Mouse (Mus musculus) midbrain, embryonic 16.5 days (tissue): ENCODE measurements at regions not wholly inside any gene's neighbourhood (a gene's known extent, or its start where the extent isn't known, plus 50 kb on each side); places are given as distances from the start of the nearest gene placed in this dataset.

Experiments
- ATAC-seq: fragments of 200-750 bp; cut with Nextera tagmentation; 2 replicates; pipeline ENCODE4 v1.8.0; 2017; ENCODE audit warnings: moderate TSS enrichment
- H3K27ac ChIP-seq: fragments of 300-500 bp; sonication (generic); 2 replicates; pipeline ENCODE4 v1.5.1; 2014; ENCODE audit warnings: mild to moderate bottlenecking, low read length, mixed read lengths
- H3K27me3 ChIP-seq: fragments of 300-500 bp; sonication (generic); 2 replicates; pipeline ENCODE4 v1.6.1; 2014; ENCODE audit warnings: low read depth, low read length, mixed read lengths; ENCODE audit not compliant: control insufficient read depth, insufficient read depth
- H3K36me3 ChIP-seq: fragments of 300-500 bp; sonication (generic); 2 replicates; pipeline ENCODE4 v1.6.1; 2014; ENCODE audit warnings: mild to moderate bottlenecking, low read length, moderate library complexity, mixed read lengths; ENCODE audit not compliant: control insufficient read depth, insufficient read depth
- H3K4me1 ChIP-seq: fragments of 300-500 bp; sonication (generic); 2 replicates; pipeline ENCODE4 v1.6.1; 2014; ENCODE audit warnings: mild to moderate bottlenecking, low read length, mixed read lengths; ENCODE audit not compliant: control insufficient read depth, insufficient read depth
- H3K4me2 ChIP-seq: fragments of 300-500 bp; sonication (generic); 2 replicates; pipeline ENCODE4 v1.6.1; 2014; ENCODE audit warnings: mild to moderate bottlenecking, low read length, mixed read lengths
- H3K4me3 ChIP-seq: fragments of 300-500 bp; sonication (generic); 2 replicates; pipeline ENCODE4 v1.5.1; 2014; ENCODE audit warnings: low read depth, mild to moderate bottlenecking, low read length, moderate library complexity, mixed read lengths
- H3K9ac ChIP-seq: fragments of 300-500 bp; sonication (generic); 2 replicates; pipeline ENCODE4 v1.6.1; 2014; ENCODE audit warnings: low read depth, low read length, mixed read lengths
- H3K9me3 ChIP-seq: fragments of 300-500 bp; sonication (generic); replicated peaks from 2 replicates; pipeline ENCODE4 v1.6.1; 2014; ENCODE audit warnings: mild to moderate bottlenecking, low read length, mixed read lengths; ENCODE audit not compliant: control insufficient read depth, poor library complexity, severe bottlenecking
- WGBS: fragments of 180-500 bp; shearing (Covaris S2); extraction: QIAGEN DNeasy Blood & Tissue Kit; methylation state at CpG from one replicate; pipeline ENCODE4 v1.1.7; 2014; 5-methylcytosine and 5-hydroxymethylcytosine counted together

DNA sequence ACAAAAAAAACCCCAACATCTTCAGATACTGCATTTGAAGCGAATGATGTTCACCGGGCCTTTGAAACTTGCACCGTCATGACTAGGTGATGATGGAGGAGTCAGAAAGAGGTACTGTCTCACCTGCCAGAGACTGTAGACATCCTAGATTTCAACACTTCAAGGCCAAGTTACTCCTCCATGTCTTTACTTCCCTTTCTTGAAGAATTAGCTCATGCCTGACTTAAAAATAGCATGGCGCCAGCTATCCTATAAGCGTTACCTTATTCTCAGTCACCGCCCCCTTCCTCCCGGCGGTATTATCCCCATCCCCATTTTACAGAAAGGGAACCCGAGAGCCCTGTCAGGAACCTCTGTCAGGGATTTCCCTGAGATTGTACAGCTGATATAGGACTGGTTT lies 374.4 kb upstream of the Gm10131 start:
- H3K4me3 ChIP-seq: no peak overlapping the region
- H3K27ac ChIP-seq: no peak overlapping the region
- no peaks in the 10 kb centered on the region for H3K4me1 ChIP-seq
- WGBS: 95% methylated on average over 9 of the region's 9 CpGs
- H3K9me3 ChIP-seq: no peaks in the 10 kb centered on the region
- H3K27me3 ChIP-seq: no peaks in the 10 kb centered on the region
- ATAC-seq: no peak
- H3K36me3 ChIP-seq: no peaks in the 10 kb centered on the region
- H3K9ac ChIP-seq: no peak overlapping the region
- no peak overlapping the region for H3K4me2 ChIP-seq

DNA sequence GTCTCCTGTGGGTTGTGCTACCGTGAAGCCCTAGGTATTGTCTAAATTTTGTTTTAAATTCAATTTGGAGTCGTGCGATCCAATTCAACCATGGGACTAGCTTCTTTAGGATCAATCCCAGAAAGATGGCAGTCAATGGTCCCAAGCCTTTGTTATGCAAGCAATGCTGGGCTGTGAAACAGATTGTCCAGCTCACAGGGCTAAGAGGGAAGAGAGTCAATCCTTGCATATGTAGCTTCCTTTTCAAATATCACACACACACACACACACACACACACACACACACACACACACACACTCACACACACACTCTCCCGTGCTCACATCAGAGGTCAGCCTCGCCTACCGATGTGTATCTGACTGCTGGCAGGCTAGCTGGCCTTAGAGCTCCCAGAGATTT lies 373.8 kb upstream of the Gm10131 start:
- Histone ChIP-seq H3K27me3 (no peaks in the 10 kb centered on the region), H3K4me2 (no peak overlapping the region), H3K9ac (no peak overlapping the region), H3K9me3 (no peaks in the 10 kb centered on the region), H3K36me3 (no peaks in the 10 kb centered on the region), H3K27ac (no peak overlapping the region), H3K4me3 (no peak overlapping the region), H3K4me1 (no peaks in the 10 kb centered on the region)
- WGBS: 86% methylated on average over 6 of the region's 6 CpGs
- ATAC-seq: no peak; the same call in 1 of the 2 replicates

DNA sequence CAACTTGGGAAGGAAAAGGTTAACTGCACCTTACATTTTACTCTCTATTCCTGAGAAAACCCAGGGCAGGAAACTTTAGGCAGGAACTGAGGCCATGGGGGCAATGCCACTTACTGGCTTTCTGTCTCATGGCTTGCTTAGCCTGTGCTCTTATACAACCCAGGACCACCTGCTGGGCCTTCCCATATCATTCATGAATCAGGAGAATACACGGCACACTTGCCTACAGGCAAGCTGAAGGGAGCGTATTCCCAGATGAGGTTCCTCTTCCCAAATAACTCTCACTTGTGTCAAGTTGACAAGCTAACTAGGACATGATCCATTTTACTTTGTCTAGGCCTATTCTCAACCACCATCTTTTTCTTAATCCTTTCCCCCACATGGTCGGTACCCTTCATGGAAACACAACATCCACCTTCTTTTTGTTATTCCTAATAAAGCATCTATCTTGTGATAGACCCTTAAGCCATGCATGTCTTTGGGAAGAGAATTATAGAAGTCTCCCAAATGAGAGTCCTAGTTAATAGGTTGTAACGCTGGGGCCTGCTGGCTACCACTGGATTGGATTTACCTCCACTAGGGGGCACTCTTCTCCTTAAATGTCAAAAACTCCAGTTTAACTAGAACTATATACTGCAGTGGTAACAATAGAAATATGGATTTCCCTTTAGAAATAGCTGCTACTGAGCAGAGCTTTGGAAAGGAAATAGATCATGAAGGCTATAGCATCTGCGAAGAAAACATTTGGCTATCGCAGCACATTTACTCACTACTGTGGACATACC lies 373.2 kb upstream of the Gm10131 start:
- no peaks in the 10 kb centered on the region for H3K27me3 ChIP-seq
- no peaks in the 10 kb centered on the region for H3K9me3 ChIP-seq
- 69% methylated on average over 6 of the region's 6 CpGs for WGBS
- H3K9ac ChIP-seq: no peak overlapping the region
- no peak; the same call in 1 of the 2 replicates for ATAC-seq
- H3K4me2 ChIP-seq: no peak overlapping the region
- H3K27ac ChIP-seq: no peak overlapping the region
- H3K36me3 ChIP-seq: no peaks in the 10 kb centered on the region
- H3K4me1 ChIP-seq: no peaks in the 10 kb centered on the region
- no peak overlapping the region for H3K4me3 ChIP-seq

DNA sequence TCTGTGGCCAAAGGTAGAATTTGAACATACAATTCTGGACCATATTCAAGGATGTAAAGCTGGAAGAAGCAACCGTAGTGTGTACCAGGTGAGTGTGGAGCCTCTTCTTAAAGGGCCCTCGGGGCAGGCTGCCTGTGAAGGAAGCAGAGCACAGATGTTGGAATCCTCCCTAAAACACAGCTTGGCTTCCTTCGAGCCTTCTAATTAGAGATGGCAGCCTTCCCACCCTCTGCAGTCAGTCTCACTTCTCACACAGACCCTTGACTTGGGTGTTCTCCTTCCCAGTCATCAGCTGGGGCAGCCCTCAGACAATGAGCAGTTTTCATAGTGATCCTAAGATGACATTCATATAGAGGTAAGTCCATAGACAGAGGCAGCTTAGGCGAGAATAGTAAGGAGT lies 371.7 kb upstream of the Gm10131 start:
- 65% methylated on average over 4 of the region's 4 CpGs for whole genome bisulfite sequencing
- no peaks in the 10 kb centered on the region for H3K9me3 ChIP-seq
- H3K27me3 ChIP-seq: no peaks in the 10 kb centered on the region
- H3K4me2 ChIP-seq: no peak overlapping the region
- H3K36me3 ChIP-seq: no peaks in the 10 kb centered on the region
- H3K27ac ChIP-seq: no peak overlapping the region
- no peak for ATAC-seq
- H3K4me1 ChIP-seq: no peaks in the 10 kb centered on the region
- H3K4me3 ChIP-seq: no peak overlapping the region
- H3K9ac ChIP-seq: no peak overlapping the region

DNA sequence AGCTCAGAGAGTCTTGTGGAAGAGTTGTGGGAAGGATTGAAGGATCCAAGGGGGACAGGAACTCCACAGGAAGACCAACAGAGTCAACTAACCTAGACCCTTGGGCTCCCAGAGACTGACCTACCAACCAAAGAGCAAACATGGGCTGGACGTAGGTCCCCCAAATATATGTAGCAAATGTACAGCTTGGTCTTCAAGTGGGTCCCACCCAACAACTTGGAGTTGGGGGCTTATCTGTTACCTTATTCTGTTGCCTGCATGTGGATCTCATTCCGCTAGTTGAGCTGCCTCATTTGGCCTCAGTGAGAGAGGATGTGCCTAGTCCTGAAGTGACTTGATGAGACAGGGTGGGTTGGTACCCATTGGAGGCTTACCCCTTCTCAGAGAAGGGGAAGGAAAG lies 371.1 kb upstream of the Gm10131 start:
- Histone ChIP-seq H3K4me3 (no peak overlapping the region), H3K27me3 (no peaks in the 10 kb centered on the region), H3K9ac (no peak overlapping the region), H3K36me3 (no peaks in the 10 kb centered on the region), H3K27ac (no peak overlapping the region), H3K9me3 (no peaks in the 10 kb centered on the region), H3K4me2 (no peak overlapping the region), H3K4me1 (no peaks in the 10 kb centered on the region)
- 96% methylated on average over 2 of the region's 2 CpGs for WGBS
- ATAC-seq: no peak

DNA sequence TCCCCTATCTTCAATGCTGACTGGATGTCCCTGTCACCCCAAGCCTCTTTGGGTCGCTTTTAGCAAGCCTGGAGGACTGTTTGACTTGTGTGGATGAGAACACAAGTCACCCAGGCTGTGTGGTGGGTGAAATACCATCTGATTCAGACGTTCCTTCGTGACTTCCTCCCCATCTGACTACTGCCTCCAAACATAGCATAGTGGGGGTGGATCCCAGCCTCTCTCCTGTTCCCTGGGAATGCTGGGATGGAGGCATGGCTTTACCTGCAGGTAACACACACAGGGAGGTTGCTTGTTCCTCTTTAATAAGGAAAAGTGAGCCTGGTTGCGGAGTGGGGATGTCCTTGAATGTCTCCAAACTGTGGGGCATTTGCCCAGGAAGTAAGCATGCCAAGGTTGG lies 369.0 kb upstream of the Gm10131 start:
- H3K27me3 ChIP-seq: no peaks in the 10 kb centered on the region
- no peaks in the 10 kb centered on the region for H3K4me1 ChIP-seq
- no peak overlapping the region for H3K9ac ChIP-seq
- no peak for ATAC-seq
- no peak overlapping the region for H3K4me3 ChIP-seq
- no peak overlapping the region for H3K4me2 ChIP-seq
- no peaks in the 10 kb centered on the region for H3K36me3 ChIP-seq
- H3K9me3 ChIP-seq: no peaks in the 10 kb centered on the region
- H3K27ac ChIP-seq: no peak overlapping the region
- WGBS: 85% methylated on average over 4 of the region's 4 CpGs

DNA sequence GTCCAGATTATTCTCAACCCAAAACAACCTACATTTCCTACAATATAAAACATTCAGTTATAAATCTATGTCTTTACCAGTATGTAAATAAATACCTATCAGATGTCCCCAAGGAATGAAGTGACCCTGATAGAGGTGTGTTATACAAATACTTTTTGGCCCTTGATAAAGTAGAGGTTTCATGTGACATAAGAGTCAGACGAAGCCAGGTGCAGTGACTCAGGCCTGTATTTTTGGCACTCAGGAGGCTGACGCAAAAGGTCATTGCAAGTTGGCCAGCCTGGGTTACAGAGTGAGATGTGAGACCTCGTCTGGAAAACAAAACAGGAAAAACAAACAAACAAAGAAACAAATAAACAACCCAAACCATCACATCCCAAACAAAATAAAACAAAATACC lies 367.4 kb upstream of the Gm10131 start:
- H3K4me1 ChIP-seq: peaks cover 2% of the 10 kb centered on the region
- H3K36me3 ChIP-seq: no peaks in the 10 kb centered on the region
- no peaks in the 10 kb centered on the region for H3K27me3 ChIP-seq
- H3K9me3 ChIP-seq: no peaks in the 10 kb centered on the region
- WGBS: 80% methylated on average over 3 of the region's 3 CpGs
- no peak overlapping the region for H3K4me2 ChIP-seq
- H3K27ac ChIP-seq: no peak overlapping the region
- H3K9ac ChIP-seq: no peak overlapping the region
- no peak for ATAC-seq
- no peak overlapping the region for H3K4me3 ChIP-seq

DNA sequence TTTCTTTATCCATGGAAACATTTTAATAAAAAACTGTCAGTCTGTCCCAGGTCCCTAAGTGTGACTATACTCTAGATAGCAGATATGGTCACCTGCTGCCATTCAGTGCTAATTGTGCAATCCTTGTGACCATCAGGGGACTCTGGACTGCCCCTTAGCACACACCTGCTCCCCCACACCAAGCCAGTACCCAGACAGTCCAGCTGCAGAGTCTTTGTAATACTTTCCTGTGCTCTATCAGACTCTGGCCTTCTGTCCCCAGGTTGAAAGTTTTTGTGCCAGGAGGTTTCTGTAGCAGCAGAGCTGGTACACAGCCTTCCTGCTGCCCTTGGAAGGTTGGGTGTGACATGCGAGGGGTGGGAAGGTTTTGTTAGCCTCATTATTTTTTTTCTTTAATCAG lies 366.9 kb upstream of the Gm10131 start:
- Histone ChIP-seq H3K27me3 (no peaks in the 10 kb centered on the region), H3K9ac (no peak overlapping the region), H3K4me2 (no peak overlapping the region), H3K9me3 (no peaks in the 10 kb centered on the region), H3K4me3 (no peak overlapping the region), H3K4me1 (peaks cover 6% of the 10 kb centered on the region), H3K27ac (no peak overlapping the region), H3K36me3 (no peaks in the 10 kb centered on the region)
- WGBS: 92% methylated on average over 1 of the region's 1 CpGs
- ATAC-seq: no peak

DNA sequence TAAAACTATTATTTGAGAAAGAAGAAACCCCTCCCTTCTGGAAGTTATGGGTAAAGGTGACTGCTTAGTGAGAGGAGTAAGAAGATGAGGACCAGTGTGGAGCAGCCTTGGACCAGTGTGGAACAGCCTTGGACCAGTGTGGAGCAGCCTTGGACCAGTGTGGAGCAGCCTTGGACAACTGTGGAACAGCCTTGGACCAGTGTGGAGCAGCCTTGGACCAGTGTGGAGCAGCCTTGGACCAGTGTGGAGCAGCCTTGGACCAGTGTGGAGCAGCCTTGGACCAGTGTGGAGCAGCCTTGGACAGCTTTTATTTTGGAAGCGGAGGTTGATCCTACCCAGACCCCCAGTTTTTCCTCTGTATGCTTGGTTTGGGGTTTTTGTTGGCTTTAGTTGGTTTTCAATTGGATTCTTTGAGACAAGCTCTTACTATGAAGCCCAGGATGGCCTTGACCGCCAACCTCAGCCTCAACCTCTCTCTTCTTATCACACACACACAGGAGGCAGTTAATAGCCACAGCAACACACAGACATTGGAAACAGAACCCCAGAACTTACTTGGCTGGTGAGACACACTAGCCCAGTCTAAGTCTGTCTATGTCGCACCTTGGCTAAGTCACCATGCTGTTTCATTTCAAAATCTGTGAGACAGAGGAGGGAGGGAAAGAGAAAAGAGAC lies 364.7 kb upstream of the Gm10131 start:
- Histone ChIP-seq H3K27me3 (no peaks in the 10 kb centered on the region), H3K27ac (no peak overlapping the region), H3K9me3 (no peaks in the 10 kb centered on the region), H3K36me3 (no peaks in the 10 kb centered on the region), H3K4me1 (peaks cover 21% of the 10 kb centered on the region), H3K4me2 (no peak overlapping the region), H3K4me3 (no peak overlapping the region), H3K9ac (no peak overlapping the region)
- WGBS: 94% methylated on average over 3 of the region's 3 CpGs
- no peak for ATAC-seq
